9 mouse cellular contexts compared by ENCODE assay signal in genomic region chr2:30262840-30263441, GRCm38 (mm10). TPM values are rescaled to one million over a fixed set of nuclear protein-coding genes. Genes with fewer than 3 reads are reported as not detected.
DNase-seq lines count a peak whose midpoint lies in the region; ATAC-seq and TF ChIP-seq lines count a peak whose summit lies in the region.
"Had no signal": no experiment of that assay in that cellular context is flagged by ENCODE, and none has a peak within 500 bp of the region (broad histone marks: within the 10 kb centered on the region; RNA-seq: fewer than 3 reads in every experiment).

No protein-coding gene starts in this region.

- TF ChIP-seq CTCF in stomach, postnatal 0 days (IDR thresholded peaks at IDR 0.05; ENCODE audit: low read depth): no peak

- TF ChIP-seq EP300 in stomach, postnatal 0 days (optimal IDR thresholded peaks at IDR 0.05): no peak

- no peak overlapping the region for H3K4me3 ChIP-seq in stomach, postnatal 0 days (ENCODE audit: low read depth, low read length)
- H3K4me3 ChIP-seq: myocyte had no signal

- no peak overlapping the region for H3K9ac ChIP-seq in stomach, postnatal 0 days (ENCODE audit: low read length)

- H3K27ac ChIP-seq in stomach, postnatal 0 days (replicated peaks): no peak overlapping the region

- WGBS in stomach, postnatal 0 days: 31% methylated on average over 4 of the region's 4 CpGs

- intact Hi-C loops in left cerebral cortex, postnatal 14 days (cut with DNase I): no loop called here

- no peaks in the 10 kb centered on the region for H3K27me3 ChIP-seq in stomach, postnatal 0 days (ENCODE audit: control insufficient read depth, insufficient read depth, low read length)

- H3K9me3 ChIP-seq in stomach, postnatal 0 days (ENCODE audit: control insufficient read depth, low read length): no peaks in the 10 kb centered on the region

- peaks cover 19% of the 10 kb centered on the region for H3K36me3 ChIP-seq in stomach, postnatal 0 days (ENCODE audit: control insufficient read depth, insufficient read depth, low read length)

- peaks cover 18% of the 10 kb centered on the region for H3K4me1 ChIP-seq in stomach, postnatal 0 days (replicated peaks; ENCODE audit: control insufficient read depth, insufficient read depth)

- peak; percentile 72 to 74 for DNase-seq in left cerebral cortex, postnatal 14 days (ENCODE audit: low spot score in 2 of 2)
- no peak for DNase-seq in left cerebral cortex, adult 8-10 months (ENCODE audit: low spot score in 2 of 2)
- peak; percentile 76 for DNase-seq in cerebellum, adult 11-12 months
- DNase-seq in frontal cortex, postnatal 14 days (ENCODE audit: low spot score in 2 of 2): peak; percentile 47 to 57
- peak; percentile 28 to 68 for DNase-seq in layer of hippocampus, adult 18-20 months (ENCODE audit: low spot score in 2 of 2)
- peak; percentile 60 for DNase-seq in ovary, postnatal 36 days (ENCODE audit: low spot score)
- no peak for DNase-seq in stomach, postnatal 0 days (ENCODE audit: low spot score)

- ATAC-seq in stomach, postnatal 0 days (ENCODE audit: low FRiP score, low TSS enrichment): no peak

- H3K4me2 ChIP-seq in stomach, postnatal 0 days (replicated peaks; ENCODE audit: low read depth): no peak overlapping the region

RNA-seq across cellular contexts. Expression of gene Phyhd1, which starts 3.1 kb away (rescaled TPM):
- total RNA-seq in left cerebral cortex, postnatal 14 days (2021): 10 to 100 TPM; 14.1 to 25.7 TPM
- total RNA-seq in left cerebral cortex, adult 8-10 months (2022): 10 to 100 TPM; 16.6 to 22.2 (median 19.5) TPM
- total RNA-seq in layer of hippocampus, adult 18-20 months (2021): 10 to 100 TPM; 17.7 to 20.1 TPM
- polyA plus RNA-seq in stomach, postnatal 0 days (2015; fragmentation: Nextera tagmentation; extraction: Ambion mirVana): 5.8 and 7.1 TPM in 2 replicates

RNA-seq across cellular contexts. Expression of gene Gm28038, which starts 17.9 kb away (rescaled TPM):
- not detected for total RNA-seq in left cerebral cortex, postnatal 14 days (2021)
- not detected for total RNA-seq in left cerebral cortex, adult 8-10 months (2022)
- total RNA-seq in layer of hippocampus, adult 18-20 months (2021): not detected
- not detected in 2 replicates for polyA plus RNA-seq in stomach, postnatal 0 days (2015; fragmentation: Nextera tagmentation; extraction: Ambion mirVana)
- polyA plus RNA-seq: intestine, embryonic 14.5 days; myocyte had no signal

RNA-seq across cellular contexts. Expression of gene Gm28035, which starts 22.6 kb away (rescaled TPM):
- total RNA-seq in left cerebral cortex, postnatal 14 days (2021): 1 to 10 TPM; 7.2 to 9.7 TPM
- total RNA-seq in left cerebral cortex, adult 8-10 months (2022): 1 to 10 TPM; 3.8 to 8.8 (median 5.5) TPM
- 1 to 10 TPM; 8.4 to 9.5 TPM for total RNA-seq in layer of hippocampus, adult 18-20 months (2021)
- polyA plus RNA-seq in stomach, postnatal 0 days (2015; fragmentation: Nextera tagmentation; extraction: Ambion mirVana): 0.05 and 0.11 TPM in 2 replicates

RNA-seq across cellular contexts. Expression of gene Dolk, which starts 23.2 kb away (rescaled TPM):
- 10 to 100 TPM; 25.8 to 29.2 TPM for total RNA-seq in left cerebral cortex, postnatal 14 days (2021)
- total RNA-seq in left cerebral cortex, adult 8-10 months (2022): 10 to 100 TPM; 23.3 to 27.7 (median 25.2) TPM
- 10 to 100 TPM; 19.8 to 22.3 TPM for total RNA-seq in layer of hippocampus, adult 18-20 months (2021)
- polyA plus RNA-seq in stomach, postnatal 0 days (2015; fragmentation: Nextera tagmentation; extraction: Ambion mirVana): 21.1 and 21.9 TPM in 2 replicates

RNA-seq across cellular contexts. Expression of gene Nup188, which starts 23.3 kb away (rescaled TPM):
- total RNA-seq in left cerebral cortex, postnatal 14 days (2021): 10 to 100 TPM; 20.2 to 20.9 TPM
- 10 to 100 TPM; 16.7 to 23.0 (median 19.6) TPM for total RNA-seq in left cerebral cortex, adult 8-10 months (2022)
- total RNA-seq in layer of hippocampus, adult 18-20 months (2021): 10 to 100 TPM; 19.5 to 21.9 TPM
- 8.5 and 9.9 TPM in 2 replicates for polyA plus RNA-seq in stomach, postnatal 0 days (2015; fragmentation: Nextera tagmentation; extraction: Ambion mirVana)

Comparison
In these comparisons a context has a peak if more than half of its experiments do, and no peak if none do; other contexts are left out.
1. DNase-seq: peak in left cerebral cortex, postnatal 14 days (2 of 2), cerebellum, adult 11-12 months (single experiment), frontal cortex, postnatal 14 days (2 of 2), layer of hippocampus, adult 18-20 months (2 of 2) and ovary, postnatal 36 days (single experiment); none in left cerebral cortex, adult 8-10 months (0 of 2) and stomach, postnatal 0 days (single experiment).